Mouse (Mus musculus) ES-Bruce4 (cell line): ENCODE results near the gene Fars2. TPM values are rescaled to one million over a fixed set of nuclear protein-coding genes. Genes with fewer than 3 reads are reported as not detected.

Source experiments
- H3K27ac ChIP-seq: 2 replicates; pipeline ENCODE4 v1.5.1; 2012; ENCODE audit warnings: low read length, inconsistent platforms; ENCODE audit not compliant: insufficient read depth
- H3K27me3 ChIP-seq: 2 replicates; pipeline ENCODE4 v1.6.1; 2012; ENCODE audit warnings: mild to moderate bottlenecking, low read length, inconsistent platforms; ENCODE audit not compliant: control insufficient read depth, poor library complexity, insufficient read depth, severe bottlenecking
- H3K36me3 ChIP-seq: 2 replicates; pipeline ENCODE4 v1.6.1; 2012; ENCODE audit warnings: inconsistent platforms, mild to moderate bottlenecking, low read length, moderate library complexity; ENCODE audit not compliant: control insufficient read depth, poor library complexity, insufficient read depth, severe bottlenecking
- H3K4me1 ChIP-seq: one replicate; pipeline ENCODE4 v1.8.1; 2011; ENCODE audit warnings: low read length; ENCODE audit not compliant: control insufficient read depth, insufficient read depth
- H3K4me3 ChIP-seq: 2 replicates; pipeline ENCODE4 v1.5.1; 2011; ENCODE audit warnings: low read depth, mild to moderate bottlenecking, low read length
- H3K9ac ChIP-seq: 2 replicates; pipeline ENCODE4 v1.6.1; 2012; ENCODE audit warnings: low read depth, mild to moderate bottlenecking, inconsistent platforms; ENCODE audit not compliant: poor library complexity, severe bottlenecking
- H3K9me3 ChIP-seq: replicated peaks from 2 replicates; pipeline ENCODE4 v1.6.1; 2012; ENCODE audit warnings: mild to moderate bottlenecking, low read length, inconsistent platforms; ENCODE audit not compliant: control insufficient read depth, poor library complexity, insufficient read depth, severe bottlenecking
- CTCF ChIP-seq: IDR thresholded peaks from one replicate; pipeline ENCODE4 v1.8.1; 2011; ENCODE audit warnings: low read depth, low read length
- EP300 ChIP-seq: IDR thresholded peaks from 2 replicates; pipeline ENCODE4 v1.6.1; 2011; ENCODE audit warnings: low read depth, low read length; ENCODE audit not compliant: insufficient read depth
- POLR2A ChIP-seq: IDR thresholded peaks from one replicate; pipeline ENCODE4 v1.8.1; 2011; ENCODE audit warnings: low read length; ENCODE audit not compliant: insufficient read depth
- polyA plus RNA-seq: library from polyadenylated mRNA; stranded (reverse); fragments of >200 nt; gene quantifications from 2 replicates; pipeline ENCODE4 v1.2.4, GENCODE M21; 2011; ENCODE audit warnings: low read depth; ENCODE audit not compliant: missing spikeins, insufficient read depth, insufficient read length

Fars2 gene
- polyA plus RNA-seq, 1 experiment: 23.3 TPM

DNA sequence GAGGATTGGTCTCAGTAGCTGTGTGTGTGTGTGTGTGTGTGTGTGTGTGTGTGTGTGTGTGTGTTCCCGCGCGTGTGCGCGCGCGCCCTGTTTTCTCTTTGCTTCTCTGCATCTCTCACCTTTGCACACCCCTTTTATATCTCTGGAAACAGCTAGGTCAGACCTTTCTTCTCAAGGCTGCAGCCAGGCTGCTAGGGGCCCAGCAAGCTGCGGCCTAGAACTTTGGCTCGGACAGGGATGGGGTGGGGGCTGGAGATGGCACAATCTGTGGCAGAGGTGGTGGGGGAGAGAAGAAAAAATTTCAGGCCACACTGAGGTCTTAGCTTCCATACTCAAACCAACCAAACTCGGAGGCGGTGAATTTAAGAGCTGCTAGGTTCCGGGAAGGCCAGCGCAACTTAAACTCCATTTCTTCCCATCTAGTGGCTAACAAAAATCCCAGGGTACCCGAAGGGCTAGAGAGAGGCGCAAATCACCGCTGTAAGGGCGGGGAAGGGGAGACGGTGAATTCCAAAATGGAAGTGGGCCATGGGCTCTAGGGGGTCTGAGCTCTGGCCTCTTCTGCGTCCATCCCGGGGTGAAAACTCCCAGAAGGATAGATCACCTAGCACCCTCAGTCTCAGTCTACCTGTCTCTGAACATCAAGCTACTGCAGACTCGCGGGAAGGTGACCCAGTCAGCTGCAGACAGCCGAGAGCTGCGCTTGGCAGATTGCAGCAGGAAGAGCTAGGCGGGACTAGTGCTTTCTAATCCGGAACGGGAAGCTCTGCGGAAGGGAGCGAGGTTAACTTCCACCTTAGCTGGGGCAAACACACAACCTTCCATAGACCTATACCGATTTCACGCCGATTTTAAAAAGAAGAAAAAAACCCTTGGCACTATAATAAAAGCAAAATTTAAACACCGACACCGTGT lies 614.1 kb downstream of the Fars2 start:
- Histone ChIP-seq H3K36me3 (no peaks in the 10 kb centered on the region), H3K4me1 (no peaks in the 10 kb centered on the region), H3K9me3 (no peaks in the 10 kb centered on the region), H3K27ac (no peak overlapping the region), H3K27me3 (peaks cover 48% of the 10 kb centered on the region), H3K9ac (no peak overlapping the region), H3K4me3 (peak overlapping the region; percentile 7; the same call in 1 of the 2 replicates)
- no peak for TF ChIP-seq POLR2A
- TF ChIP-seq CTCF: no peak
- TF ChIP-seq EP300: no peak

DNA sequence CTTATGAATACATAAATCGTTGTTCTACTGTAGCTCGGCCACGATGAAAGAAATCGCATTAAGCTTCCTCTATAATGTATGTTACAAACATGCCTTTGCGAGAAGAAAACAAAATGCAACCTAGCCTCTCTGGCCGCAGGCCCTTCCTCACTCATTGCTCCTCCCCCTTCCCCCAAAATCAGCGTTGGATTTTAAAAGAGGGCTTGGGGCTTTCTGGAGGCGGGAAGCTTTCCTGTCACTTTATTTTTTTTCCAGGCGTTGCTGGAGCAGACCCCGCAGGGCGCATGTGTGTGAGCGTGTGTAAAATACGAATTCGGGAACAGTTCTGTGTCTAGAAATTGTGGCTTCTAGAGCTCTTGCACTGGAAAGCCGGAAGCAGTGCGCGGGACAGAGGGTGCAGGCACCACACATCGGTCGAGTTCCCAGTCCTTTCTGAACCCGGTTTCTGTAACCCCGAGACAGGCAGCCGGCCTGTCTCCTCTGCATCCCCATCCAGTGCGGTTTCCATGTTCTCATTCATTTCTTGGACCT lies 614.8 kb downstream of the Fars2 start:
- no peak for TF ChIP-seq EP300
- no peak for TF ChIP-seq POLR2A
- TF ChIP-seq CTCF: no peak
- H3K27ac ChIP-seq: no peak overlapping the region
- H3K9me3 ChIP-seq: no peaks in the 10 kb centered on the region
- peak overlapping the region; percentile 21 for H3K4me3 ChIP-seq
- no peak overlapping the region for H3K9ac ChIP-seq
- no peaks in the 10 kb centered on the region for H3K4me1 ChIP-seq
- H3K27me3 ChIP-seq: peaks cover 44% of the 10 kb centered on the region
- no peaks in the 10 kb centered on the region for H3K36me3 ChIP-seq

GRCm38 (mm10) chr13:36732891-36733490 lies 615.8 kb downstream of the Fars2 start:
- no peak for TF ChIP-seq CTCF
- no peaks in the 10 kb centered on the region for H3K4me1 ChIP-seq
- H3K4me3 ChIP-seq: no peak overlapping the region
- no peaks in the 10 kb centered on the region for H3K36me3 ChIP-seq
- H3K9ac ChIP-seq: no peak overlapping the region
- H3K27ac ChIP-seq: no peak overlapping the region
- peaks cover 39% of the 10 kb centered on the region for H3K27me3 ChIP-seq
- no peaks in the 10 kb centered on the region for H3K9me3 ChIP-seq

DNA sequence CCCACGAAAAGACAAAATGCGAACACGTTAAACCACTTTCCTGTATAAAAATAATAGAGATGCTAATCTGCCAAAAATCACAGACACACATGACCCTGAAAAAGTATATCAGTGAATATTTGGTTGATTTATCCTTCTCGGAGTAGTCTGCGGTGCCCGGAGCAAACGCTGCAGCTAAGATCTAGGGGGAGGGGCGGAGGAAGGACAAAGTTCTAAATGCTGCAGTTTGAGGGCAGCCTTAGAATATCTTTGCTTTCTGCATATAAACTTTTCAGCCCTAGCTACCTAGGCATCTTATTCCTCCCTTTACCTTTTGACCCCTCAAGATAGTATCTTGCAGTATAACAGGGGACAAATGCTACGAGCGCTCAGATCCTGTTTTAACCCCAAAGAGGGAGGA lies 616.4 kb downstream of the Fars2 start:
- no peaks in the 10 kb centered on the region for H3K4me1 ChIP-seq
- H3K27ac ChIP-seq: no peak overlapping the region
- no peak overlapping the region for H3K4me3 ChIP-seq
- H3K36me3 ChIP-seq: no peaks in the 10 kb centered on the region
- no peak overlapping the region for H3K9ac ChIP-seq
- no peaks in the 10 kb centered on the region for H3K9me3 ChIP-seq
- TF ChIP-seq CTCF: no peak
- TF ChIP-seq POLR2A: no peak
- TF ChIP-seq EP300: no peak
- H3K27me3 ChIP-seq: peaks cover 35% of the 10 kb centered on the region

DNA sequence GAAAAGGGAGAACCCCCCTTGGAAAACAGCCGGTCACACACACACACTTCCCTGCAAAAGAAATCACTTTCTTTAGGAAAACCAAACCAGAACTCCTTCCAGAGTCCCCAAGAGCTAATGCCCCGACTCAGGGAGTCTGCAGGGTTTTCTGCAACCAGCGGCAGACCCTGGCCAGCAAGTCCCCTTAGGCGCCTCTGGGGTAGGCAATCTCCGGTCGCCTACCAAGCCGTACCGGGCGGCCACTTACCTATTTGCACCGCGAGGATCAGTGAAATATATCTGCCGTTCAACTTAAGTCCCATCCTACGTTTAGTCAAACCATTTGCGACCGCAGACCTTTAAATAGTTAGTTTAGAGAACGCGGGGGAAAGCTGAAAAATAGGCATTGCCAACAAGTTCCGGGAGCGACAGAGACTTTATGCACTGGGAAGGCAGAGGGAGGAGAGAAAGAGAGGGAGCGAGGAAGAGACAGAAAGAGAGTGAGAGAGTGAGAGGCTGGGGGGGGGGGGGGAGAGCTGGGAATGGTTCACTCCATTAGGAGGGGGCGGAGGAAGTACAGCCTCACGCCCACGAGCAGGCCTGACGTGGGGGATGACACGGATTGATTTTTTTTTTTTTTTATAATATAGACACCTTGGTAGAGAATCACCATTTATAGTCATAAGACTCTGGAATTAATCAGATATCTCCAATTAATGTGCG lies 616.9 kb downstream of the Fars2 start:
- no peak overlapping the region for H3K27ac ChIP-seq

More for the DNA sequence above, 616.9 kb downstream of the Fars2 start:
- no peaks in the 10 kb centered on the region for H3K4me1 ChIP-seq
- peak overlapping the region; percentile 71 for H3K4me3 ChIP-seq
- H3K27me3 ChIP-seq: peaks cover 32% of the 10 kb centered on the region
- no peak for TF ChIP-seq CTCF
- TF ChIP-seq EP300: no peak
- TF ChIP-seq POLR2A: no peak
- peak overlapping the region; percentile 56; the same call in 1 of the 2 replicates for H3K9ac ChIP-seq
- no peaks in the 10 kb centered on the region for H3K9me3 ChIP-seq
- H3K36me3 ChIP-seq: no peaks in the 10 kb centered on the region
